Mouse (Mus musculus): Measurements from ENCODE around the gene Eif3g. TPM values are rescaled to one million over a fixed set of nuclear protein-coding genes. Genes with fewer than 3 reads are reported as not detected.

The Eif3g gene
- total RNA-seq, 2 experiments from 2014 or later: 146 to 158 TPM

GRCm38 (mm10) chr9:20862225-20862624 is 36.2 kb downstream of the Eif3g start:
- DNase-seq (ENCODE audit: low spot score in 2 of 2): no peak

GRCm38 (mm10) chr9:20861821-20862220 is 36.6 kb downstream of the Eif3g start:
- no peak for DNase-seq (ENCODE audit: low spot score in 2 of 2)

GRCm38 (mm10) chr9:20859926-20860325 is 38.5 kb downstream of the Eif3g start:
- DNase-seq (ENCODE audit: low spot score in 2 of 2): no peak

GRCm38 (mm10) chr9:20857131-20857530 is 41.3 kb downstream of the Eif3g start:
- no peak for DNase-seq (ENCODE audit: low spot score in 2 of 2)

GRCm38 (mm10) chr9:20850179-20850578 is 48.2 kb downstream of the Eif3g start:
- DNase-seq (ENCODE audit: low spot score in 2 of 2): no peak

Small RNA genes within 50 kb of the gene (microRNA-seq; reads per million reads assigned to microRNA genes)
- 0.63 reads per million for gene Mir7081

Other genes with a start within 250 kb of the Eif3g start
- gene Pin1, start 246.5 kb downstream of the Eif3g start, total RNA-seq (2021): 10 to 100 TPM; 17.3 to 18.6 TPM
- gene Olfm2, start 152.3 kb downstream of the Eif3g start, total RNA-seq (2021): under 1 TPM; 0.74 to 0.98 TPM
- gene Col5a3, start 83.6 kb downstream of the Eif3g start, total RNA-seq (2021): 100 to 1,000 TPM; 156 to 159 TPM
- not detected for gene Rdh8, start 80.1 kb downstream of the Eif3g start, total RNA-seq (2021)
- 1 to 10 TPM; 8.2 to 9.7 TPM for gene A230050P20Rik, start 30.0 kb downstream of the Eif3g start, total RNA-seq (2021)
- gene Angptl6, start 18.9 kb downstream of the Eif3g start, total RNA-seq (2021): 1 to 10 TPM; 3.9 to 4.5 TPM
- 10 to 100 TPM; 25.0 to 28.7 TPM for gene Ppan, start 10.4 kb downstream of the Eif3g start, total RNA-seq (2021)
- gene Dnmt1, start 61.3 kb upstream of the Eif3g start, total RNA-seq (2021): 10 to 100 TPM; 44.5 to 46.0 TPM
- 10 to 100 TPM; 19.8 to 20.2 TPM for gene S1pr2, start 78.2 kb upstream of the Eif3g start, total RNA-seq (2021)
- 10 to 100 TPM; 42.7 to 49.2 TPM for gene Mrpl4, start 104.1 kb upstream of the Eif3g start, total RNA-seq (2021)
- gene Icam1, start 117.4 kb upstream of the Eif3g start, total RNA-seq (2021): 1 to 10 TPM; 5.4 to 6.7 TPM
- gene Icam4, start 130.8 kb upstream of the Eif3g start, total RNA-seq (2021): not detected
- gene Icam5, start 133.4 kb upstream of the Eif3g start, total RNA-seq (2021): under 1 TPM in 1 of 2 experiments, not detected in 1; 0.08 TPM
- gene Zglp1, start 168.5 kb upstream of the Eif3g start, total RNA-seq (2021): not detected
- gene Gm49373, start 174.5 kb upstream of the Eif3g start, total RNA-seq (2021): under 1 TPM; 0.29 to 0.59 TPM
- gene Fdx1l, start 175.0 kb upstream of the Eif3g start, total RNA-seq (2021): 10 to 100 TPM; 28.6 to 31.6 TPM
- gene Gm38431, start 193.4 kb upstream of the Eif3g start, total RNA-seq (2021): 1 to 10 TPM; 1.3 to 1.7 TPM
- 10 to 100 TPM; 33.0 to 37.3 TPM for gene Raver1, start 193.4 kb upstream of the Eif3g start, total RNA-seq (2021)
- 1 to 10 TPM; 9.3 TPM for gene Tyk2, start 232.6 kb upstream of the Eif3g start, total RNA-seq (2021)